Mouse (Mus musculus): ENCODE measurements around the gene Mrpl53. TPM values are rescaled to one million over a fixed set of nuclear protein-coding genes. Genes with fewer than 3 reads are reported as not detected.
A peak's percentile ranks its signal among the peaks of the same experiment; 100 is the strongest.

Gene Mrpl53
- polyA plus RNA-seq, 1 experiment = 145 TPM

DNA sequence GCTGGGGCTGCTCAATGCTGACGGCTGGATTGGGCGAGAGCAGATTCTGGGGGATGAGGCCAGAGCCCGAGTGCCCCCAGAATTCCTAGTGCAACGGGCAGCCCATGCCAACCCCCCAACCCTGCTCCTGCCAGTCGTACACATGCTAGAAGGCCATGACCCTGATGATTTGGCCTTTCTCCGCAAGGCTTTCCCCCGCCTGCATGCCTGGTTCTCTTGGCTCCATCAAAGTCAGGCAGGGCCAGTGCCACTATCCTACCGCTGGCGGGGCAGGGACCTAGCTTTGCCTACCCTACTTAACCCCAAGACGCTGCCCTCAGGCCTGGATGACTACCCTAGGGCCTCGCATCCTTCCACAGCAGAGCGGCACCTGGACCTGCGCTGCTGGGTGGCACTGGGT lies 8.8 kb downstream of the Mrpl53 start:
- peaks cover 28% of the 10 kb centered on the region for H3K36me3 ChIP-seq (ENCODE audit: control insufficient read depth, insufficient read depth)
- no peak overlapping the region for H3K4me3 ChIP-seq (ENCODE audit: insufficient read depth, poor library complexity, severe bottlenecking)

GRCm38 (mm10) chr6:83118369-83118768 lies 9.5 kb downstream of the Mrpl53 start:
- no peaks in the 10 kb centered on the region for H3K27me3 ChIP-seq (ENCODE audit: control insufficient read depth, insufficient read depth, insufficient read length)
- TF ChIP-seq CTCF (IDR thresholded peaks at IDR 0.05; ENCODE audit: control insufficient read depth, insufficient read depth, insufficient read length) = no peak
- TF ChIP-seq MAX (IDR thresholded peaks at IDR 0.05) = no peak
- TF ChIP-seq CEBPB (IDR thresholded peaks at IDR 0.05; ENCODE audit: low read depth) = no peak
- TF ChIP-seq FOSL1 (IDR thresholded peaks at IDR 0.05; ENCODE audit: insufficient read depth, low read length, poor library complexity, severe bottlenecking) = no peak
- TF ChIP-seq MYOD1 (IDR thresholded peaks at IDR 0.05; ENCODE audit: control insufficient read depth, insufficient read length, low read depth) = no peak
- H3K36me3 ChIP-seq (ENCODE audit: control insufficient read depth, insufficient read depth) = peaks cover 28% of the 10 kb centered on the region
- H3ac ChIP-seq (ENCODE audit: control insufficient read depth, insufficient read length, low read depth) = no peak overlapping the region
- peaks cover 75% of the 10 kb centered on the region for H3K79me2 ChIP-seq (ENCODE audit: control insufficient read depth, insufficient read depth)
- peaks cover 25% of the 10 kb centered on the region for H3K79me3 ChIP-seq (ENCODE audit: low read depth)
- H3K4me3 ChIP-seq (ENCODE audit: insufficient read depth, poor library complexity, severe bottlenecking) = no peak overlapping the region

More for the DNA sequence above, 8.8 kb downstream of the Mrpl53 start:
- Histone ChIP-seq H3K79me2 (ENCODE audit: control insufficient read depth, insufficient read depth) (peaks cover 67% of the 10 kb centered on the region), H3ac (ENCODE audit: control insufficient read depth, insufficient read length, low read depth) (no peak overlapping the region), H3K27me3 (ENCODE audit: control insufficient read depth, insufficient read depth, insufficient read length) (no peaks in the 10 kb centered on the region), H3K79me3 (ENCODE audit: low read depth) (peaks cover 24% of the 10 kb centered on the region)
- no peak for TF ChIP-seq MYOG (IDR thresholded peaks at IDR 0.05; ENCODE audit: control insufficient read depth, extremely low read depth, insufficient read length)
- no peak for TF ChIP-seq USF1 (IDR thresholded peaks at IDR 0.05; ENCODE audit: low read depth)
- no peak for TF ChIP-seq MYOD1 (IDR thresholded peaks at IDR 0.05; ENCODE audit: control insufficient read depth, insufficient read length, low read depth)
- no peak for TF ChIP-seq MAX (IDR thresholded peaks at IDR 0.05)
- no peak for TF ChIP-seq FOSL1 (IDR thresholded peaks at IDR 0.05; ENCODE audit: insufficient read depth, low read length, poor library complexity, severe bottlenecking)
- TF ChIP-seq CEBPB (IDR thresholded peaks at IDR 0.05; ENCODE audit: low read depth) = no peak
- no peak for TF ChIP-seq CTCF (IDR thresholded peaks at IDR 0.05; ENCODE audit: control insufficient read depth, insufficient read depth, insufficient read length)

DNA sequence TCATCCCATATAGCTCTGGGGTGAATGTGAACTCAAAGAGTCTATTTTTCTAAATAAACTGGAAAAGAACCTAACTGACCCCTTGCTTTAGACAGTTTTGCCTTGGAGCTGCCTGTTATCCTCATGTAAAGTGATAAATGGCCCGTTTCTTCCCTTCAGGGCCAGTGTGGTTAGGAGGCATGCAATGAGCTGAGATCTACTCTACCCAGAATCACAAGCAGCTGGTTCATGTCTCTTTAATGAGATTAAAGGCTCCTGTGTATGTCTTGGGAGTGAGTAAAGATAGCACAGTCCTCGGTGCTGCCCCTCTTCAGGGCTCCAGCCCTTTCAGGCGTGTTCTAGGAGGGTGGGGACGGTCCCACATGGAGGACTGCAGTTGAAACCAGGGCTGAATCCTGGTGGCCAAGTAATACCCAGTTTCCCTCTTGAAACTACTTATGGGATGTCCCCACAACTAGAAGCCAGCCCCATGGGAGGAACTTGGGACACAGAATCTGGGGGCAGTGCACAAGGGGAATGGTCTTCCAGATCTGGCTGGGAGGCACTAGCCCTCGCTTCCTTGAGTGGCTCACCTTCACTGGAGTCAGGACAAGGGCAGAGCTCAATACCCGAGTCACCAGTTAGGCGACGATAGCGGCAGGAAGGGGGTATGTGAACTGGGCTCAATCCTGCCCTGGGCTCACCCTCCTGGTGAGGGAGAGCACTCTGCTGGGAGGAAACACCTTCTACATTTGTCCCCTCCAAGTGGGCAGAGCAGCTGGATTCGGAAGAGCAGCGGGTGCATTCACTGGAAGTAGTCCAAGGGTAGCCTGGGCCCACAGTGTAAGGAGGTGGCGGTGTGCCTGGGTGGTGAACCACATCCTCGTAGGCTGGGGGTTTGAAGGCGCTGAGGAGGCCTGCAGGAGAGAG lies 10.2 kb downstream of the Mrpl53 start:
- Histone ChIP-seq H3K4me3 (ENCODE audit: insufficient read depth, poor library complexity, severe bottlenecking) (no peak overlapping the region), H3K27me3 (ENCODE audit: control insufficient read depth, insufficient read depth, insufficient read length) (no peaks in the 10 kb centered on the region), H3ac (ENCODE audit: control insufficient read depth, insufficient read length, low read depth) (no peak overlapping the region), H3K36me3 (ENCODE audit: control insufficient read depth, insufficient read depth) (peaks cover 28% of the 10 kb centered on the region), H3K79me2 (ENCODE audit: control insufficient read depth, insufficient read depth) (peaks cover 81% of the 10 kb centered on the region), H3K79me3 (ENCODE audit: low read depth) (peaks cover 26% of the 10 kb centered on the region)
- TF ChIP-seq CEBPB (IDR thresholded peaks at IDR 0.05; ENCODE audit: low read depth) = no peak
- TF ChIP-seq USF1 (IDR thresholded peaks at IDR 0.05; ENCODE audit: low read depth) = no peak

DNA sequence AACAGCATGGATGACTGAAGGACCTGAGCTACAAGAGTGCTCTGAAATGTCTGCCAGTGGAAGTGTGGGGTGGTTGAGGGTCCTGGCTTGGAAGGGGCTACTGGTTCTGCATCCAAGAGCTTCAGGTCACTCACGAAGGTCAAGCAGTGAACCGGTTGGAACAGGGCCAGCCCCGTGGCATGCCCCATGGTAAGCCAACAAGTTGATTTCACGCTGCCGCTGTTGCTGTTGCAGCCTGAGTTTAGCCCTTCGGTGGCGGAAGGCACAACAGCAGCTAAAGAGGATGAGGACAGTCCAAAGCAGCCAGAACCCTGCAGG lies 10.9 kb downstream of the Mrpl53 start:
- H3K4me3 ChIP-seq (ENCODE audit: insufficient read depth, poor library complexity, severe bottlenecking) = no peak overlapping the region
- peaks cover 24% of the 10 kb centered on the region for H3K79me3 ChIP-seq (ENCODE audit: low read depth)

GRCm38 (mm10) chr6:83120930-83121862 lies 12.4 kb downstream of the Mrpl53 start, which contains the start of gene Wbp1:
Gene Wbp1 (minus strand): TSS chr6:83121559.
- H3K36me3 ChIP-seq (ENCODE audit: control insufficient read depth, insufficient read depth) = peaks cover 28% of the 10 kb centered on the region
- peak within 1 kb of the TSS; percentile 85 for H3ac ChIP-seq (ENCODE audit: control insufficient read depth, insufficient read length, low read depth)
- H3K27me3 ChIP-seq (ENCODE audit: control insufficient read depth, insufficient read depth, insufficient read length) = no peaks in the 10 kb centered on the region
- TF ChIP-seq MAX (IDR thresholded peaks at IDR 0.05) (peak; percentile 8), CTCF (IDR thresholded peaks at IDR 0.05; ENCODE audit: control insufficient read depth, insufficient read depth, insufficient read length) (no peak), USF1 (IDR thresholded peaks at IDR 0.05; ENCODE audit: low read depth) (peak; percentile 4), CEBPB (IDR thresholded peaks at IDR 0.05; ENCODE audit: low read depth) (no peak)
- H3K79me2 ChIP-seq (ENCODE audit: control insufficient read depth, insufficient read depth) = peaks cover 68% of the 10 kb centered on the region
- peak within 1 kb of the TSS; percentile 66 for H3K4me3 ChIP-seq (ENCODE audit: insufficient read depth, poor library complexity, severe bottlenecking)
- H3K79me3 ChIP-seq (ENCODE audit: low read depth) = peaks cover 18% of the 10 kb centered on the region

More for the DNA sequence above, 10.9 kb downstream of the Mrpl53 start:
- H3K36me3 ChIP-seq (ENCODE audit: control insufficient read depth, insufficient read depth) = peaks cover 28% of the 10 kb centered on the region
- peaks cover 81% of the 10 kb centered on the region for H3K79me2 ChIP-seq (ENCODE audit: control insufficient read depth, insufficient read depth)
- no peak for TF ChIP-seq CTCF (IDR thresholded peaks at IDR 0.05; ENCODE audit: control insufficient read depth, insufficient read depth, insufficient read length)
- TF ChIP-seq MYOG (IDR thresholded peaks at IDR 0.05; ENCODE audit: control insufficient read depth, extremely low read depth, insufficient read length) = no peak
- no peak for TF ChIP-seq CEBPB (IDR thresholded peaks at IDR 0.05; ENCODE audit: low read depth)
- no peak for TF ChIP-seq USF1 (IDR thresholded peaks at IDR 0.05; ENCODE audit: low read depth)
- TF ChIP-seq MAX (IDR thresholded peaks at IDR 0.05) = no peak
- no peak for TF ChIP-seq FOSL1 (IDR thresholded peaks at IDR 0.05; ENCODE audit: insufficient read depth, low read length, poor library complexity, severe bottlenecking)
- no peak for TF ChIP-seq MYOD1 (IDR thresholded peaks at IDR 0.05; ENCODE audit: control insufficient read depth, insufficient read length, low read depth)
- no peaks in the 10 kb centered on the region for H3K27me3 ChIP-seq (ENCODE audit: control insufficient read depth, insufficient read depth, insufficient read length)
- peak overlapping the region; percentile 13 for H3ac ChIP-seq (ENCODE audit: control insufficient read depth, insufficient read length, low read depth)

Measured in C2C12 (cell line).